Mouse (Mus musculus) hindbrain, postnatal 0 days (tissue): ENCODE data around the gene Spon1. TPM values are rescaled to one million over a fixed set of nuclear protein-coding genes. Genes with fewer than 3 reads are reported as not detected.
A peak's percentile ranks its signal among the peaks of the same experiment; 100 is the strongest.

Source experiments
- ATAC-seq: fragments of 200-750 bp; cut with Nextera tagmentation; 2 replicates; pipeline ENCODE4 v1.8.0; 2017; ENCODE audit warnings: mild to moderate bottlenecking, moderate TSS enrichment, moderate library complexity
- DNase-seq: peaks from one replicate; pipeline ENCODE4 v3.0.0-alpha.2; 2015; ENCODE audit warnings: low spot score
- H3K27ac ChIP-seq: fragments of 300-500 bp; sonication (generic); 2 replicates; pipeline ENCODE4 v1.5.1; 2014; ENCODE audit warnings: mild to moderate bottlenecking
- H3K27me3 ChIP-seq: fragments of 300-500 bp; sonication (generic); 2 replicates; pipeline ENCODE4 v1.6.1; 2014; ENCODE audit warnings: low read length, mixed read lengths; ENCODE audit not compliant: insufficient read depth
- H3K36me3 ChIP-seq: fragments of 300-500 bp; sonication (generic); 2 replicates; pipeline ENCODE4 v1.6.1; 2014; ENCODE audit warnings: low read length, mixed read lengths; ENCODE audit not compliant: insufficient read depth
- H3K4me1 ChIP-seq: fragments of 300-500 bp; sonication (generic); 2 replicates; pipeline ENCODE4 v1.6.1; 2014; ENCODE audit warnings: antibody characterized with exemption, low read length, mixed read lengths; ENCODE audit not compliant: insufficient read depth
- H3K4me2 ChIP-seq: fragments of 300-500 bp; sonication (generic); 2 replicates; pipeline ENCODE4 v1.6.1; 2014; ENCODE audit warnings: low read depth, mild to moderate bottlenecking, low read length, moderate library complexity, mixed read lengths
- H3K4me3 ChIP-seq: fragments of 300-500 bp; sonication (generic); 2 replicates; pipeline ENCODE4 v1.5.1; 2014; ENCODE audit warnings: low read length
- H3K9ac ChIP-seq: fragments of 300-500 bp; sonication (generic); replicated peaks from 2 replicates; pipeline ENCODE4 v1.6.1; 2014; ENCODE audit warnings: mild to moderate bottlenecking, low read length, moderate library complexity, mixed read lengths
- H3K9me3 ChIP-seq: fragments of 300-500 bp; sonication (generic); 2 replicates; pipeline ENCODE4 v1.6.1; 2016; ENCODE audit warnings: low read length, mixed read lengths
- CTCF ChIP-seq: IDR thresholded peaks from 2 replicates; pipeline ENCODE4 v1.5.1; 2016; ENCODE audit warnings: antibody characterized with exemption, control low read depth, low read depth
- WGBS: fragments of 180-500 bp; shearing (Covaris S2); extraction: QIAGEN DNeasy Blood & Tissue Kit; methylation state at CpG from one replicate; pipeline ENCODE4 v1.1.7; 2014; 5-methylcytosine and 5-hydroxymethylcytosine counted together
- polyA plus RNA-seq: library from polyadenylated mRNA; unstranded; fragments of >200 nt; fragmentation: Nextera tagmentation; extraction: Ambion mirVana; gene quantifications from 2 replicates; pipeline ENCODE4 v1.2.1, GENCODE M21; 2015
- total RNA-seq: library from RNA; depleted of rRNA; stranded (reverse); fragments of >200 nt; gene quantifications from 2 replicates; pipeline ENCODE4 v1.2.3, GENCODE M21; 2014

Gene Spon1
- total and polyA plus RNA-seq, 2 experiments from 2014 or later = 43.8 to 50.3 TPM

DNA sequence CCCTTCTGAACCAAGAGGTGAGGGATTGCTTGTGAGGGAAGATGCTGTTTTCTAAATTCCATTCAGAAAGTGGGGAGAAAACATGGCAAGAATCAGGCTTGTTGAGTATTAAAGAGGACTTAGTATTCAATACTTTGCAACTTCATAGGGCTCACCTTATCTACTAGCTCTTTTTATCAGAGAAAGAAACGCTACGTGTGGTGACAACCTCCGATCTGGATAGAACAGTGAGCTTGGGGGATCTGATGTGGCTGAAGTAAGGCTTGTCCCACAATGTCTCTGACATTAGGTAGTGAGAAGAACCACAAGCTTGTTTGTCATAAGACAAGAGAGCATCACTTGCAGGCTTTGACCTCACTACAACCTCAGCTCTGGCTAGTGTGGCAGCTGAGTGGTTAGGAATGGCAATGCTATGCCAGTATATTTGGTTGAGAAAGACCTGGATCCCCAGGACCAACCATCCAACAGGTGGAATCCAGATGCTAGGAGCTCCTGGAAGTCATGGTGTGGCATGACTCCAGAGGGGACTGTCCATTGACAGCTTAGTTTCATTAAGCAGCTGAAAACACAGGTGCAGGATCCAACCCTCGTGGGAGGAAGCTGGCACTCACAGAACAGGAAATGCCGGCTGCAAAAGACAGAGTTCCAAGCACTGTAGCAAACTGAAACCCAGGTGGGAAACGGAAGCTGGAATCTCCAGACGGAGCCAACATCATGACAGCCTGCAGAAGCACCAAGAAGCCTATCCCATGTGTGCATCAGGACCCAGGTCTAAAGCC, 81.4 kb downstream of the Spon1 start:
- 76% methylated on average over 7 of the region's 7 CpGs for WGBS
- no peak for ATAC-seq
- Histone ChIP-seq H3K4me2 (no peak overlapping the region), H3K9ac (no peak overlapping the region), H3K4me1 (no peaks in the 10 kb centered on the region), H3K27me3 (no peaks in the 10 kb centered on the region), H3K27ac (no peak overlapping the region), H3K9me3 (no peaks in the 10 kb centered on the region), H3K36me3 (no peaks in the 10 kb centered on the region), H3K4me3 (no peak overlapping the region)
- no peak for TF ChIP-seq CTCF
- no peak for DNase-seq

DNA sequence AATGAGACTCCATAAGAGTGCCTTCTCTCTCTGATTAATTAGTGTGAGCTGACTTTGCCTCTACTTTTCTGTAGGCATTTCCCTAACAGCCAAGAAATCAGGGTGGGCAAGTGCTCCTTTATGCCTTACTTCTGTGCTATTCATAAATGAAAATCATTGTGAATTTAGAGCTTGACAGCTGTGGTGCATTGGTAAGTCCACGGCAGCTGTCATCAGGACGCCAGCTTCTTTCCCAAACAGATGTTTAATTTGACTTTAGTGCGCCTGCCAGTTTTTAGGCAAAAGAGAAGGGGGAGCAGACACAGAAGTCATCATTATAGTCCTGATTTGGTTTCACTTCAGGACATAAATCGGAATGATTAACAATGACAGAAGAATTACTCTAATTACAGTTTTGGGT, 84.6 kb downstream of the Spon1 start:
- no peak for ATAC-seq
- no peak overlapping the region for H3K4me2 ChIP-seq
- WGBS = 76% methylated on average over 4 of the region's 4 CpGs
- H3K9me3 ChIP-seq = no peaks in the 10 kb centered on the region
- no peak for DNase-seq
- TF ChIP-seq CTCF = no peak
- H3K4me3 ChIP-seq = no peak overlapping the region
- H3K36me3 ChIP-seq = no peaks in the 10 kb centered on the region
- H3K4me1 ChIP-seq = no peaks in the 10 kb centered on the region
- H3K9ac ChIP-seq = no peak overlapping the region
- no peak overlapping the region for H3K27ac ChIP-seq
- H3K27me3 ChIP-seq = no peaks in the 10 kb centered on the region

DNA sequence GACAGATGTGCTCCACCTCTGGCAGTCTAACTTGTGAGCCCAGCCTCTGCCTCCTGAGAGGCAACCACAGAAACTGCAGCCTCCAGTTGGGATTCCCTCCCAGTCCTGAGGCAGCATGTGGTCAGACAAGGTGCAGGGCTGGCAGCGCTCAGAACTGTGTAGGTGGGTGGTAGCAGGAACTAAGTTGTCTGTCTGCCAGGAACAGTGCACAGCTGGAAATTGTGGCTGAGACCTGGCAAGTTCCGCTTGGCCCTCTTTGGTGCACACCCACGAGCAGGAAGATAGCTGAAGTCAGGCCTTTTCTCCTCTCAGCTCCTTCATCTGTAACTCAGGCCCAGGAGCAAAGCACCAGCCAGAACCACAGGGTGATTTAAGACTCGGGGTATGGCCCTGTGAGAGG, 89.6 kb downstream of the Spon1 start:
- no peak overlapping the region for H3K4me3 ChIP-seq
- WGBS = 69% methylated on average over 4 of the region's 4 CpGs
- H3K9ac ChIP-seq = no peak overlapping the region
- DNase-seq = no peak
- no peaks in the 10 kb centered on the region for H3K9me3 ChIP-seq
- no peaks in the 10 kb centered on the region for H3K4me1 ChIP-seq
- no peak overlapping the region for H3K27ac ChIP-seq
- no peaks in the 10 kb centered on the region for H3K27me3 ChIP-seq
- no peak for ATAC-seq
- no peak for TF ChIP-seq CTCF
- H3K4me2 ChIP-seq = no peak overlapping the region
- no peaks in the 10 kb centered on the region for H3K36me3 ChIP-seq

DNA sequence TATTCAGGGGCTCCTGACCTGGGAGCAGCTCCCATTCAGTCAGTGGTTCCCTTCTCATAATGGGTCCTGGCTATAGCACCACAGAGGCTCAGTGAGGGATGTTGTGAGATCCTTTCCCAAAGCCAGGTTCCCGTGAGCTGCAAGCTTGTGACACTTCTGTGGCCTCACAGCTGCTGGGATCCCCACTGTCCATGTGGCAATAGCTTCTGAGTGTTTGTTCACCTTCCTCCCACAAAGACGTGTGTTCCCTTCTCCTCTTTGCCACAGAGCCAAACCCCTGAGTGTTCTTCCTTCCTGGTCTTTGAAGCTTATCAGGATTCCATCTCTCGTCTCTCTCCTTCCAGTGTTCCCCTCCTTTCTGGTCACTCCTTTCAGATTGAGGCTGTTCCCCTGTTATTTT, 90.3 kb downstream of the Spon1 start:
- DNase-seq = no peak
- no peak for ATAC-seq
- 70% methylated on average over 3 of the region's 3 CpGs for WGBS
- Histone ChIP-seq H3K4me1 (no peaks in the 10 kb centered on the region), H3K4me3 (no peak overlapping the region), H3K36me3 (no peaks in the 10 kb centered on the region), H3K9ac (no peak overlapping the region), H3K27ac (no peak overlapping the region), H3K9me3 (no peaks in the 10 kb centered on the region), H3K4me2 (no peak overlapping the region), H3K27me3 (no peaks in the 10 kb centered on the region)
- no peak for TF ChIP-seq CTCF

DNA sequence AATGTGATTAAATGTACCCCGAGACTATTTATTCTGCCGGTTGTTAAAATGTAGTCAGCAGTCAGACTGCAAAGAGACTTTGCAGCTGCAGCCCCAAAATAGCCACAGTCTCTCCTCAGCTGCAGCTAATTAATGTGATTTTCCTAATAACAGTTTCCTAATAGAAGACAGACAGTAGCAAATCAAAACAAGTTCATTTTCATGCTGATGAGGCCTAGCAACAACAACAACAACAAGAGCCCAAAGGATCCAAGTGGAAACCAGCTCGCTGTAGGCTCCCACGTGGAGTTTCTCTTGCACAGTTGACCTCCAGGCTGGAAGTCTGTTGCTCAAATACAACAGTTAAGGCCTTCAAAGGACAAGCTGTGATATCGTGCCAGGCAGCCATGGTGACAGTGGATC, 93.7 kb downstream of the Spon1 start:
- no peak for TF ChIP-seq CTCF
- 50% methylated on average over 5 of the region's 5 CpGs for WGBS
- ATAC-seq (0 out of 2 replicates have a peak, but pooled peaks have one; percentile 35), DNase-seq (peak; percentile 36)
- H3K9me3 ChIP-seq = no peaks in the 10 kb centered on the region
- H3K27ac ChIP-seq = no peak overlapping the region
- no peaks in the 10 kb centered on the region for H3K27me3 ChIP-seq
- no peak overlapping the region for H3K4me2 ChIP-seq
- H3K9ac ChIP-seq = no peak overlapping the region
- no peak overlapping the region for H3K4me3 ChIP-seq
- no peaks in the 10 kb centered on the region for H3K4me1 ChIP-seq
- H3K36me3 ChIP-seq = no peaks in the 10 kb centered on the region

DNA sequence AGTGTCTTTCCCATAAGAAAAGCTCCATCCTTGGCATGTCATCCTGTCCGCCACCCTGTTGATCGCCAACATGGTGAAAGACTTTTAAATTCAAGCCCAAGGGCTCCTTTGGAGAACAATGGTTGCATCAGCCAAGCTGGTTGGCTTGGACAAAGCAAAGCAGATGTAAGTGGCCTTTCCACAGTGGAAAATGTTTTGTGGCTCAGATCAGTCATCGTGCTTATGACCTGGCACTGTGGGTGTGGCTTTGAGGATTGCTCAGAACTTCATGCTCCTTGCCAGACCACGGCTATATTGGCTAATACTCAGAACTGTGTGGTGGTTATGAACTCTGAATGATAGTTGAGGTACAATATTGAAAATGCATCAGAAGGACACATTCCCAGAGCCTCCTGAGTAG, 96.2 kb downstream of the Spon1 start:
- Histone ChIP-seq H3K4me3 (no peak overlapping the region), H3K9ac (no peak overlapping the region), H3K9me3 (no peaks in the 10 kb centered on the region), H3K4me2 (no peak overlapping the region), H3K27me3 (no peaks in the 10 kb centered on the region), H3K36me3 (no peaks in the 10 kb centered on the region), H3K27ac (no peak overlapping the region), H3K4me1 (no peaks in the 10 kb centered on the region)
- DNase-seq (no peak), ATAC-seq (no peak)
- WGBS = 78% methylated on average over 4 of the region's 4 CpGs
- TF ChIP-seq CTCF = no peak

DNA sequence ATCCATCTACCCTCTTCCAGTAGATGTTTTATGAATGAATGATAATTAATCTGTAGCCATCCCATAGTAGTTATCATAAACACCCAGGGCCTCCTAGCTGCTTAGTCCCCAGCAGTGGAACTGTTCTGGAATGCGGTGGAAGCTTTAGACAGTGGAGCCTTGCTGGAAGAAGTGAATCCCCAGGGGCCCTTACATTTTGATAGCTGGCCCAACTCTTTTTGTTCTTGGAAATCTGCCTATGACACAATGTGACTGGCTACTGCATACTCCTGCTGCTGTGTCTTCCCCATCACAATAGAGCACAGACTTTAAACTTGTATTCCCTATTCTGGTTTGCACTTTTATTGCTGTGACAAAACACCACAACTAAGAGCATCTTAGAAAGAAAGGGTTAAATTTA, 107.0 kb downstream of the Spon1 start:
- no peaks in the 10 kb centered on the region for H3K27me3 ChIP-seq
- H3K27ac ChIP-seq = no peak overlapping the region
- no peaks in the 10 kb centered on the region for H3K9me3 ChIP-seq
- no peak overlapping the region for H3K4me2 ChIP-seq
- no peaks in the 10 kb centered on the region for H3K36me3 ChIP-seq
- no peak overlapping the region for H3K9ac ChIP-seq
- no peak overlapping the region for H3K4me3 ChIP-seq
- no peak for DNase-seq
- no peak for TF ChIP-seq CTCF
- WGBS = 76% methylated on average over 1 of the region's 1 CpGs
- ATAC-seq = no peak
- H3K4me1 ChIP-seq = no peaks in the 10 kb centered on the region
